Mouse (Mus musculus) myocyte (in vitro differentiated cells): Measurements from ENCODE around the gene Vti1a.

Experiments
- E2F4 ChIP-seq: IDR thresholded peaks from one replicate; pipeline ENCODE4 v1.6.1; 2011; ENCODE audit warnings: mild to moderate bottlenecking, control low read depth, moderate library complexity; ENCODE audit not compliant: insufficient read depth
- MAX ChIP-seq: IDR thresholded peaks from one replicate; pipeline ENCODE4 v1.6.1; 2011; ENCODE audit warnings: low read depth, mild to moderate bottlenecking, control low read depth
- POLR2A ChIP-seq: IDR thresholded peaks from one replicate; pipeline ENCODE4 v1.6.1; 2011; ENCODE audit warnings: low read depth, mild to moderate bottlenecking, control low read depth, moderate library complexity; ENCODE audit not compliant: insufficient read length
- TCF12 ChIP-seq: IDR thresholded peaks from one replicate; pipeline ENCODE4 v1.6.1; 2011; ENCODE audit warnings: mild to moderate bottlenecking, control low read depth; ENCODE audit not compliant: poor library complexity, insufficient read depth, severe bottlenecking
- TCF3 ChIP-seq: IDR thresholded peaks from one replicate; pipeline ENCODE4 v1.6.1; 2011; ENCODE audit warnings: low read depth, control low read depth; ENCODE audit not compliant: insufficient read length

GRCm38 (mm10) chr19:55284093-55284492 is 32.0 kb upstream of the Vti1a start:
- TF ChIP-seq POLR2A (no peak), TCF3 (no peak), E2F4 (no peak), MAX (no peak), TCF12 (no peak)
